Mouse (Mus musculus) ES-Bruce4 (cell line): ENCODE measurements at regions not wholly inside any gene's neighbourhood (a gene's known extent, or its start where the extent isn't known, plus 50 kb on each side); places are given as distances from the start of the nearest gene placed in this dataset.

ENCODE experiments used
- H3K27ac ChIP-seq: 2 replicates; pipeline ENCODE4 v1.5.1; 2012; ENCODE audit warnings: low read length, inconsistent platforms; ENCODE audit not compliant: insufficient read depth
- H3K27me3 ChIP-seq: 2 replicates; pipeline ENCODE4 v1.6.1; 2012; ENCODE audit warnings: mild to moderate bottlenecking, low read length, inconsistent platforms; ENCODE audit not compliant: control insufficient read depth, poor library complexity, insufficient read depth, severe bottlenecking
- H3K36me3 ChIP-seq: 2 replicates; pipeline ENCODE4 v1.6.1; 2012; ENCODE audit warnings: inconsistent platforms, mild to moderate bottlenecking, low read length, moderate library complexity; ENCODE audit not compliant: control insufficient read depth, poor library complexity, insufficient read depth, severe bottlenecking
- H3K4me1 ChIP-seq: one replicate; pipeline ENCODE4 v1.8.1; 2011; ENCODE audit warnings: low read length; ENCODE audit not compliant: control insufficient read depth, insufficient read depth
- H3K4me3 ChIP-seq: 2 replicates; pipeline ENCODE4 v1.5.1; 2011; ENCODE audit warnings: low read depth, mild to moderate bottlenecking, low read length
- H3K9ac ChIP-seq: 2 replicates; pipeline ENCODE4 v1.6.1; 2012; ENCODE audit warnings: low read depth, mild to moderate bottlenecking, inconsistent platforms; ENCODE audit not compliant: poor library complexity, severe bottlenecking
- H3K9me3 ChIP-seq: replicated peaks from 2 replicates; pipeline ENCODE4 v1.6.1; 2012; ENCODE audit warnings: mild to moderate bottlenecking, low read length, inconsistent platforms; ENCODE audit not compliant: control insufficient read depth, poor library complexity, insufficient read depth, severe bottlenecking
- CTCF ChIP-seq: IDR thresholded peaks from one replicate; pipeline ENCODE4 v1.8.1; 2011; ENCODE audit warnings: low read depth, low read length
- EP300 ChIP-seq: IDR thresholded peaks from 2 replicates; pipeline ENCODE4 v1.6.1; 2011; ENCODE audit warnings: low read depth, low read length; ENCODE audit not compliant: insufficient read depth
- POLR2A ChIP-seq: IDR thresholded peaks from one replicate; pipeline ENCODE4 v1.8.1; 2011; ENCODE audit warnings: low read length; ENCODE audit not compliant: insufficient read depth

GRCm38 (mm10) chr7:69946396-69946795 lies 420.1 kb downstream of the Nr2f2 start:
- H3K27ac ChIP-seq = no peak overlapping the region
- peaks cover 2% of the 10 kb centered on the region; the same call in 1 of the 2 replicates for H3K27me3 ChIP-seq
- H3K9ac ChIP-seq = no peak overlapping the region
- H3K9me3 ChIP-seq = no peaks in the 10 kb centered on the region
- H3K36me3 ChIP-seq = no peaks in the 10 kb centered on the region
- no peaks in the 10 kb centered on the region for H3K4me1 ChIP-seq
- no peak overlapping the region for H3K4me3 ChIP-seq
- no peak for TF ChIP-seq POLR2A
- no peak for TF ChIP-seq EP300
- no peak for TF ChIP-seq CTCF

- no peak for TF ChIP-seq CTCF
- no peak for TF ChIP-seq POLR2A
- no peak for TF ChIP-seq EP300
- peaks cover 2% of the 10 kb centered on the region; the same call in 1 of the 2 replicates for H3K27me3 ChIP-seq
- H3K4me1 ChIP-seq = no peaks in the 10 kb centered on the region
Observed at GRCm38 (mm10) chr7:69941881-69942280, 424.7 kb downstream of the Nr2f2 start.

GRCm38 (mm10) chr7:69925261-69925660 lies 441.3 kb downstream of the Nr2f2 start:
- no peaks in the 10 kb centered on the region for H3K36me3 ChIP-seq
- no peak overlapping the region for H3K27ac ChIP-seq
- no peak overlapping the region for H3K9ac ChIP-seq
- TF ChIP-seq EP300 (no peak), POLR2A (no peak)
- H3K9me3 ChIP-seq = no peaks in the 10 kb centered on the region
- no peaks in the 10 kb centered on the region for H3K4me1 ChIP-seq
- H3K4me3 ChIP-seq = no peak overlapping the region
- no peaks in the 10 kb centered on the region for H3K27me3 ChIP-seq

More at GRCm38 (mm10) chr7:69941881-69942280, 424.7 kb downstream of the Nr2f2 start:
- Histone ChIP-seq H3K9me3 (no peaks in the 10 kb centered on the region), H3K36me3 (no peaks in the 10 kb centered on the region), H3K4me3 (no peak overlapping the region), H3K9ac (no peak overlapping the region), H3K27ac (no peak overlapping the region)

GRCm38 (mm10) chr7:69924551-69924950 lies 442.0 kb downstream of the Nr2f2 start:
- TF ChIP-seq CTCF (no peak), EP300 (no peak)
- H3K9ac ChIP-seq = no peak overlapping the region
- no peaks in the 10 kb centered on the region for H3K27me3 ChIP-seq
- H3K36me3 ChIP-seq = no peaks in the 10 kb centered on the region
- no peak overlapping the region for H3K27ac ChIP-seq
- no peaks in the 10 kb centered on the region for H3K9me3 ChIP-seq
- H3K4me1 ChIP-seq = no peaks in the 10 kb centered on the region
- no peak overlapping the region for H3K4me3 ChIP-seq

GRCm38 (mm10) chr7:69911760-69912159 lies 454.8 kb downstream of the Nr2f2 start:
- H3K27me3 ChIP-seq = no peaks in the 10 kb centered on the region
- no peaks in the 10 kb centered on the region for H3K36me3 ChIP-seq
- no peaks in the 10 kb centered on the region for H3K4me1 ChIP-seq
- H3K27ac ChIP-seq = no peak overlapping the region
- H3K9ac ChIP-seq = no peak overlapping the region
- H3K9me3 ChIP-seq = no peaks in the 10 kb centered on the region
- TF ChIP-seq POLR2A (no peak), CTCF (no peak), EP300 (no peak)
- no peak overlapping the region for H3K4me3 ChIP-seq

GRCm38 (mm10) chr7:69890503-69891061 lies 476.0 kb downstream of the Nr2f2 start:
- Histone ChIP-seq H3K4me3 (no peak overlapping the region), H3K9me3 (no peaks in the 10 kb centered on the region), H3K9ac (no peak overlapping the region), H3K36me3 (no peaks in the 10 kb centered on the region), H3K27ac (no peak overlapping the region), H3K4me1 (no peaks in the 10 kb centered on the region), H3K27me3 (no peaks in the 10 kb centered on the region)
- no peak for TF ChIP-seq POLR2A
- TF ChIP-seq CTCF = no peak
- no peak for TF ChIP-seq EP300
